Mouse (Mus musculus): ENCODE data around the gene Amn. TPM values are rescaled to one million over a fixed set of nuclear protein-coding genes. Genes with fewer than 3 reads are reported as not detected.

Amn gene
- polyA plus RNA-seq, 1 experiment, result 194 TPM

- no peak overlapping the region for H3K4me3 ChIP-seq (ENCODE audit: insufficient read depth, low read depth, low read length)
- no peak for DNase-seq
- WGBS, result 93% methylated on average over 12 of the region's 12 CpGs
- TF ChIP-seq POLR2A (IDR thresholded peaks at IDR 0.05; ENCODE audit: low read depth, low read length), result no peak
- H3K36me3 ChIP-seq (ENCODE audit: control insufficient read depth, insufficient read depth, low read length), result no peaks in the 10 kb centered on the region
- H3K4me1 ChIP-seq (ENCODE audit: control insufficient read depth, insufficient read depth, low read length), result no peaks in the 10 kb centered on the region; the same call in 1 of the 2 replicates
- no peak overlapping the region for H3K27ac ChIP-seq (ENCODE audit: insufficient read depth, low read depth, low read length)
- no peaks in the 10 kb centered on the region for H3K27me3 ChIP-seq (replicated peaks; ENCODE audit: control insufficient read depth, insufficient read depth, low read length)
Observed at GRCm38 (mm10) chr12:111243733-111244132, 27.2 kb upstream of the Amn start.

- Histone ChIP-seq H3K4me1 (ENCODE audit: control insufficient read depth, insufficient read depth, low read length) (no peaks in the 10 kb centered on the region), H3K27ac (ENCODE audit: insufficient read depth, low read depth, low read length) (no peak overlapping the region), H3K36me3 (ENCODE audit: control insufficient read depth, insufficient read depth, low read length) (no peaks in the 10 kb centered on the region), H3K4me3 (ENCODE audit: insufficient read depth, low read depth, low read length) (no peak overlapping the region), H3K27me3 (replicated peaks; ENCODE audit: control insufficient read depth, insufficient read depth, low read length) (no peaks in the 10 kb centered on the region)
- TF ChIP-seq POLR2A (IDR thresholded peaks at IDR 0.05; ENCODE audit: low read depth, low read length) (no peak), CTCF (conservative IDR thresholded peaks at IDR 0.05; ENCODE audit: insufficient read depth, insufficient read length, low read depth, low read length) (no peak)
- WGBS, result 77% methylated on average over 6 of the region's 6 CpGs
- no peak for DNase-seq
Observed at GRCm38 (mm10) chr12:111245070-111245469, 25.8 kb upstream of the Amn start.

DNA sequence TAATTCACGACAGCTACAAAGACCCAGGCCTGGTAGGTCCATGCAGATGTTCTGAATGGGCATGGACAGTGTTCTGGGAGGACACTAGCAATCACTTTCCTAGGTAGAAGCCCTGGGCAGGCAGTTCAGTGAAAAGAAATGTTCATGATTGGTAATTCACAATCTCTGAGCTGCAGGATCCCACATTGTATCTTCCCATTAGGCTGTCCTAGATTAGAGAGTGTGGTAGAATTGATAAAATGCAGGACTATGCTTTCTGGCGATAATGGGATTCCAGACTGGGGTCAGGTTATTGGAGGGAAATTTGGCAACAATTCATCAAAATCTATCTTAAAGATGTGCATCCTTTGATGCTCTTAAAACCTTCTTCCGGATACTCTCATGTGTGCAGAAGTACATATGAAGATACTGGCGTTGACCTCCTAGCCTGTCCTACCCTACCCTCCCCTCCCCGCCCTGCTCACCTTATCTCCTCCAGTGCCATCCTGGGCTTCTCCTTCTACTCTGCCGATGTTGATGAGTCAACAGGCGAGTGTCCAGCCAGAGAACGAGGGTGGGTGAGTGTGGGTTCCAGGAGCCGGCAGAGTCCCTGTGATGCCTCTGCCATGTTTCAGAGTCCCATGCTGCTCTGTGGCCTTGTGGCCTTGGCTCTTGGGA lies 24.0 kb upstream of the Amn start:
- Histone ChIP-seq H3K27me3 (replicated peaks; ENCODE audit: control insufficient read depth, insufficient read depth, low read length) (no peaks in the 10 kb centered on the region), H3K36me3 (ENCODE audit: control insufficient read depth, insufficient read depth, low read length) (no peaks in the 10 kb centered on the region), H3K4me1 (ENCODE audit: control insufficient read depth, insufficient read depth, low read length) (no peaks in the 10 kb centered on the region), H3K4me3 (ENCODE audit: insufficient read depth, low read depth, low read length) (no peak overlapping the region), H3K27ac (ENCODE audit: insufficient read depth, low read depth, low read length) (no peak overlapping the region)
- WGBS, result 93% methylated on average over 9 of the region's 9 CpGs
- no peak for TF ChIP-seq CTCF (conservative IDR thresholded peaks at IDR 0.05; ENCODE audit: insufficient read depth, insufficient read length, low read depth, low read length)
- TF ChIP-seq POLR2A (IDR thresholded peaks at IDR 0.05; ENCODE audit: low read depth, low read length), result no peak
- DNase-seq, result no peak

- Histone ChIP-seq H3K27ac (ENCODE audit: insufficient read depth, low read depth, low read length) (no peak overlapping the region), H3K27me3 (replicated peaks; ENCODE audit: control insufficient read depth, insufficient read depth, low read length) (no peaks in the 10 kb centered on the region), H3K4me3 (ENCODE audit: insufficient read depth, low read depth, low read length) (no peak overlapping the region), H3K36me3 (ENCODE audit: control insufficient read depth, insufficient read depth, low read length) (no peaks in the 10 kb centered on the region), H3K4me1 (ENCODE audit: control insufficient read depth, insufficient read depth, low read length) (no peaks in the 10 kb centered on the region)
- TF ChIP-seq CTCF (conservative IDR thresholded peaks at IDR 0.05; ENCODE audit: insufficient read depth, insufficient read length, low read depth, low read length), result no peak; the same call in 1 of the 2 replicates
- no peak for TF ChIP-seq POLR2A (IDR thresholded peaks at IDR 0.05; ENCODE audit: low read depth, low read length)
- WGBS, result 51% methylated on average over 3 of the region's 3 CpGs
- DNase-seq, result peak; percentile 53
Observed at GRCm38 (mm10) chr12:111249095-111249494, 21.8 kb upstream of the Amn start.

DNA sequence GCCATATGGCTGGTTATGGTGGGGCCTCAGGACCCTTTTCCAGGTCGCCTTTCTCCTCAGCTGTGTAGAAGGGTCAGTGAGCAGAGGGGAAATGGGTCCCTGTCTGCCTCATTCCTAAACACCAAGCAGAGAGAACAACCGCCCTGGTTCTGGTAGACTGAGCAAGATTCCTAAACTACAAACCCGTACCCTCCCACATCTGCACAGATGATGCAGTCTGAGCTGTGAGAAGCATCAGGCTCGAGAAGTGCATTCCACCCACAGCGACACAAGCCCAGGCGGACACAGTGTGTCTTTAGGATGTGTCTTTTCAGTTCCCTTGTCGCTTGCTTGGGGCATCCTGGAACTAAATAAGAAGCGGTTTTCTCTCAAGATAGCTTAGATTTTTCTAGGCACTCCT lies 20.8 kb upstream of the Amn start:
- H3K27me3 ChIP-seq (replicated peaks; ENCODE audit: control insufficient read depth, insufficient read depth, low read length), result no peaks in the 10 kb centered on the region
- 84% methylated on average over 8 of the region's 8 CpGs for WGBS
- TF ChIP-seq POLR2A (IDR thresholded peaks at IDR 0.05; ENCODE audit: low read depth, low read length) (no peak), CTCF (conservative IDR thresholded peaks at IDR 0.05; ENCODE audit: insufficient read depth, insufficient read length, low read depth, low read length) (no peak)
- no peak for DNase-seq
- no peak overlapping the region for H3K27ac ChIP-seq (ENCODE audit: insufficient read depth, low read depth, low read length)
- no peak overlapping the region for H3K4me3 ChIP-seq (ENCODE audit: insufficient read depth, low read depth, low read length)
- H3K4me1 ChIP-seq (ENCODE audit: control insufficient read depth, insufficient read depth, low read length), result no peaks in the 10 kb centered on the region
- H3K36me3 ChIP-seq (ENCODE audit: control insufficient read depth, insufficient read depth, low read length), result no peaks in the 10 kb centered on the region

DNA sequence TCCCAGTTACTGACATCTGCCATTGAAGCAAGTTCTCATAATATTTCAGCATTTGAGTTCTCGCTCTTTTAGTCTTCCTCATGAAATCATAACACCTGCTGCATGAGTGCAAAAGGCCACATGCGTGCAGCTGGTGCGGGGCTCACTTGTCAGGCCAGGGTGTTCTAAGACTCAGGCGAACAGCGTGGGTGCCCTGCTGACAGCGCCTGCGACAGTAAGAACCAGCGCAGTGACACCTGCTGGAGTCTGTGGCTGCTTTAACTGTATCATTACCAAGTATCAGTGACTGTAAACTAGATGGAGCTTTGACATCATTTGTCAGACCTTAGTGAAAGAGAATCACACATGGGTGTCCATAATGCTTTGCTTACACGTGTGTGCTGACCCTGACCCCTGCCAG lies 19.7 kb upstream of the Amn start:
- Histone ChIP-seq H3K4me3 (ENCODE audit: insufficient read depth, low read depth, low read length) (no peak overlapping the region), H3K27me3 (replicated peaks; ENCODE audit: control insufficient read depth, insufficient read depth, low read length) (no peaks in the 10 kb centered on the region), H3K36me3 (ENCODE audit: control insufficient read depth, insufficient read depth, low read length) (no peaks in the 10 kb centered on the region), H3K27ac (ENCODE audit: insufficient read depth, low read depth, low read length) (no peak overlapping the region), H3K4me1 (ENCODE audit: control insufficient read depth, insufficient read depth, low read length) (no peaks in the 10 kb centered on the region)
- DNase-seq, result no peak
- TF ChIP-seq POLR2A (IDR thresholded peaks at IDR 0.05; ENCODE audit: low read depth, low read length), result no peak
- TF ChIP-seq CTCF (conservative IDR thresholded peaks at IDR 0.05; ENCODE audit: insufficient read depth, insufficient read length, low read depth, low read length), result no peak
- WGBS, result 72% methylated on average over 9 of the region's 9 CpGs

- H3K4me1 ChIP-seq (ENCODE audit: control insufficient read depth, insufficient read depth, low read length), result no peaks in the 10 kb centered on the region
- DNase-seq, result no peak
- H3K27ac ChIP-seq (ENCODE audit: insufficient read depth, low read depth, low read length), result no peak overlapping the region
- WGBS, result 95% methylated on average over 16 of the region's 16 CpGs
- TF ChIP-seq CTCF (conservative IDR thresholded peaks at IDR 0.05; ENCODE audit: insufficient read depth, insufficient read length, low read depth, low read length) (no peak), POLR2A (IDR thresholded peaks at IDR 0.05; ENCODE audit: low read depth, low read length) (no peak)
- H3K27me3 ChIP-seq (replicated peaks; ENCODE audit: control insufficient read depth, insufficient read depth, low read length), result no peaks in the 10 kb centered on the region
- H3K36me3 ChIP-seq (ENCODE audit: control insufficient read depth, insufficient read depth, low read length), result no peaks in the 10 kb centered on the region
- H3K4me3 ChIP-seq (ENCODE audit: insufficient read depth, low read depth, low read length), result no peak overlapping the region
Observed at GRCm38 (mm10) chr12:111263650-111264049, 7.2 kb upstream of the Amn start.
